Mouse (Mus musculus): ENCODE measurements around the gene Acadvl. TPM values are rescaled to one million over a fixed set of nuclear protein-coding genes. Genes with fewer than 3 reads are reported as not detected.

Gene Acadvl
- polyA plus RNA-seq, 1 experiment = 1,981 TPM

- H3K27ac ChIP-seq (replicated peaks; ENCODE audit: low read depth, low read length) = peak overlapping the region; percentile 48
- H3K4me3 ChIP-seq (ENCODE audit: insufficient read depth, low read depth, low read length) = peak overlapping the region; percentile 94
- H3K4me1 ChIP-seq (ENCODE audit: control insufficient read depth, insufficient read depth, insufficient read length, low read length) = peaks cover 9% of the 10 kb centered on the region
These were observed 31.8 kb downstream of the Acadvl start for GRCm38 (mm10) chr11:69983377-69983776.

GRCm38 (mm10) chr11:69982877-69983276, 32.3 kb downstream of the Acadvl start:
- Histone ChIP-seq H3K4me3 (ENCODE audit: insufficient read depth, low read depth, low read length) (peak overlapping the region; percentile 94), H3K4me1 (ENCODE audit: control insufficient read depth, insufficient read depth, insufficient read length, low read length) (peaks cover 9% of the 10 kb centered on the region), H3K27ac (replicated peaks; ENCODE audit: low read depth, low read length) (peak overlapping the region; percentile 48)

GRCm38 (mm10) chr11:69982225-69982624, 33.0 kb downstream of the Acadvl start, which contains the start of gene Elp5:
Gene Elp5 (minus strand): TSS chr11:69982517.
- Histone ChIP-seq H3K4me3 (ENCODE audit: insufficient read depth, low read depth, low read length) (peak within 1 kb of the TSS; percentile 94), H3K27ac (replicated peaks; ENCODE audit: low read depth, low read length) (peak within 1 kb of the TSS; percentile 92), H3K4me1 (ENCODE audit: control insufficient read depth, insufficient read depth, insufficient read length, low read length) (peaks cover 9% of the 10 kb centered on the region)

GRCm38 (mm10) chr11:69981141-69981762, 34.0 kb downstream of the Acadvl start, which contains the start of gene Ctdnep1:
Gene Ctdnep1 (plus strand): TSS chr11:69981156.
- Histone ChIP-seq H3K4me3 (ENCODE audit: insufficient read depth, low read depth, low read length) (peak within 1 kb of the TSS; percentile 94), H3K27ac (replicated peaks; ENCODE audit: low read depth, low read length) (peak within 1 kb of the TSS; percentile 97), H3K4me1 (ENCODE audit: control insufficient read depth, insufficient read depth, insufficient read length, low read length) (peaks cover 9% of the 10 kb centered on the region)

GRCm38 (mm10) chr11:69980196-69981140, 34.7 kb downstream of the Acadvl start:
- peaks cover 9% of the 10 kb centered on the region for H3K4me1 ChIP-seq (ENCODE audit: control insufficient read depth, insufficient read depth, insufficient read length, low read length)
- H3K27ac ChIP-seq (replicated peaks; ENCODE audit: low read depth, low read length) = peak overlapping the region; percentile 97
- peak overlapping the region; percentile 94 for H3K4me3 ChIP-seq (ENCODE audit: insufficient read depth, low read depth, low read length)

GRCm38 (mm10) chr11:69979827-69980195, 35.4 kb downstream of the Acadvl start:
- Histone ChIP-seq H3K27ac (replicated peaks; ENCODE audit: low read depth, low read length) (peak overlapping the region; percentile 97), H3K4me3 (ENCODE audit: insufficient read depth, low read depth, low read length) (peak overlapping the region; percentile 82), H3K4me1 (ENCODE audit: control insufficient read depth, insufficient read depth, insufficient read length, low read length) (peaks cover 9% of the 10 kb centered on the region)

- H3K4me3 ChIP-seq (ENCODE audit: insufficient read depth, low read depth, low read length) = no peak overlapping the region
- H3K4me1 ChIP-seq (ENCODE audit: control insufficient read depth, insufficient read depth, insufficient read length, low read length) = no peaks in the 10 kb centered on the region
- no peak overlapping the region for H3K27ac ChIP-seq (replicated peaks; ENCODE audit: low read depth, low read length)
These were observed 38.9 kb downstream of the Acadvl start for GRCm38 (mm10) chr11:69976271-69976670.

- Histone ChIP-seq H3K4me3 (ENCODE audit: insufficient read depth, low read depth, low read length) (no peak overlapping the region), H3K4me1 (ENCODE audit: control insufficient read depth, insufficient read depth, insufficient read length, low read length) (no peaks in the 10 kb centered on the region), H3K27ac (replicated peaks; ENCODE audit: low read depth, low read length) (no peak overlapping the region)
These were observed 40.3 kb downstream of the Acadvl start for GRCm38 (mm10) chr11:69974907-69975306.

- peaks cover 4% of the 10 kb centered on the region; the same call in 1 of the 2 replicates for H3K4me1 ChIP-seq (ENCODE audit: control insufficient read depth, insufficient read depth, insufficient read length, low read length)
- H3K27ac ChIP-seq (replicated peaks; ENCODE audit: low read depth, low read length) = no peak overlapping the region
- H3K4me3 ChIP-seq (ENCODE audit: insufficient read depth, low read depth, low read length) = no peak overlapping the region
These were observed 44.4 kb downstream of the Acadvl start for GRCm38 (mm10) chr11:69970775-69971174.

- H3K4me1 ChIP-seq (ENCODE audit: control insufficient read depth, insufficient read depth, insufficient read length, low read length) = peaks cover 4% of the 10 kb centered on the region; the same call in 1 of the 2 replicates
- no peak overlapping the region for H3K27ac ChIP-seq (replicated peaks; ENCODE audit: low read depth, low read length)
- no peak overlapping the region for H3K4me3 ChIP-seq (ENCODE audit: insufficient read depth, low read depth, low read length)
These were observed 45.0 kb downstream of the Acadvl start for GRCm38 (mm10) chr11:69970222-69970621.

GRCm38 (mm10) chr11:69968793-69969192, 46.4 kb downstream of the Acadvl start:
- H3K27ac ChIP-seq (replicated peaks; ENCODE audit: low read depth, low read length) = no peak overlapping the region

GRCm38 (mm10) chr11:69966860-69967517, 48.2 kb downstream of the Acadvl start:
- no peak overlapping the region for H3K27ac ChIP-seq (replicated peaks; ENCODE audit: low read depth, low read length)
- H3K4me1 ChIP-seq (ENCODE audit: control insufficient read depth, insufficient read depth, insufficient read length, low read length) = peaks cover 4% of the 10 kb centered on the region; the same call in 1 of the 2 replicates
- peak overlapping the region; percentile 42; the same call in 1 of the 2 replicates for H3K4me3 ChIP-seq (ENCODE audit: insufficient read depth, low read depth, low read length)

More at GRCm38 (mm10) chr11:69968793-69969192, 46.4 kb downstream of the Acadvl start:
- H3K4me3 ChIP-seq (ENCODE audit: insufficient read depth, low read depth, low read length) = no peak overlapping the region
- H3K4me1 ChIP-seq (ENCODE audit: control insufficient read depth, insufficient read depth, insufficient read length, low read length) = peaks cover 4% of the 10 kb centered on the region; the same call in 1 of the 2 replicates

- Histone ChIP-seq H3K4me1 (ENCODE audit: control insufficient read depth, insufficient read depth, insufficient read length, low read length) (peaks cover 4% of the 10 kb centered on the region; the same call in 1 of the 2 replicates), H3K4me3 (ENCODE audit: insufficient read depth, low read depth, low read length) (peak overlapping the region; percentile 42), H3K27ac (replicated peaks; ENCODE audit: low read depth, low read length) (no peak overlapping the region)
These were observed 49.0 kb downstream of the Acadvl start for GRCm38 (mm10) chr11:69966006-69966859.
